Mouse (Mus musculus) forelimb bud, embryonic 11.5 days (tissue): ENCODE data around the gene Fam151b.

ENCODE experiments used
- DNase-seq: peaks from one replicate; pipeline ENCODE4 v3.0.0-alpha.2; 2012; ENCODE audit warnings: low read depth, low spot score

Fam151b gene

GRCm38 (mm10) chr13:92419630-92420029 lies 64.2 kb downstream of the Fam151b start:
- no peak for DNase-seq

- no peak for DNase-seq
Observed at GRCm38 (mm10) chr13:92410486-92410885, 73.3 kb downstream of the Fam151b start.

GRCm38 (mm10) chr13:92403496-92403895 lies 80.3 kb downstream of the Fam151b start:
- DNase-seq = no peak

GRCm38 (mm10) chr13:92402063-92402462 lies 81.8 kb downstream of the Fam151b start:
- no peak for DNase-seq
